Mouse (Mus musculus) kidney, embryonic 15.5 days (tissue): ENCODE results near the gene Gm20696. TPM values are rescaled to one million over a fixed set of nuclear protein-coding genes. Genes with fewer than 3 reads are reported as not detected.
A peak's percentile ranks its signal among the peaks of the same experiment; 100 is the strongest.

ENCODE experiments used
- ATAC-seq: fragments of 200-750 bp; cut with Nextera tagmentation; replicated peaks from 2 replicates; pipeline ENCODE4 v1.8.0; 2017; ENCODE audit warnings: moderate TSS enrichment; ENCODE audit not compliant: low FRiP score
- H3K27ac ChIP-seq: fragments of 300-500 bp; sonication (generic); 2 replicates; pipeline ENCODE4 v1.5.1; 2015; ENCODE audit warnings: mild to moderate bottlenecking, inconsistent platforms
- H3K27me3 ChIP-seq: fragments of 300-500 bp; sonication (generic); 2 replicates; pipeline ENCODE4 v1.6.1; 2015; ENCODE audit warnings: inconsistent platforms
- H3K36me3 ChIP-seq: fragments of 300-500 bp; sonication (generic); 2 replicates; pipeline ENCODE4 v1.6.1; 2015; ENCODE audit warnings: inconsistent platforms
- H3K4me1 ChIP-seq: fragments of 300-500 bp; sonication (generic); 2 replicates; pipeline ENCODE4 v1.6.1; 2015; ENCODE audit warnings: inconsistent platforms
- H3K4me2 ChIP-seq: fragments of 300-500 bp; sonication (generic); 2 replicates; pipeline ENCODE4 v1.6.1; 2015; ENCODE audit warnings: moderate library complexity, mild to moderate bottlenecking, inconsistent platforms
- H3K4me3 ChIP-seq: fragments of 300-500 bp; sonication (generic); replicated peaks from 2 replicates; pipeline ENCODE4 v1.5.1; 2015; ENCODE audit warnings: mild to moderate bottlenecking, inconsistent platforms
- H3K9ac ChIP-seq: fragments of 300-500 bp; sonication (generic); 2 replicates; pipeline ENCODE4 v1.6.1; 2015; ENCODE audit warnings: mild to moderate bottlenecking, inconsistent platforms
- H3K9me3 ChIP-seq: fragments of 300-500 bp; sonication (generic); replicated peaks from 2 replicates; pipeline ENCODE4 v1.6.1; 2016; ENCODE audit warnings: inconsistent platforms
- WGBS: fragments of 180-500 bp; shearing (Covaris S2); methylation state at CpG from one replicate; pipeline ENCODE4 v1.1.7; 2015; ENCODE audit warnings: mixed read lengths; 5-methylcytosine and 5-hydroxymethylcytosine counted together
- polyA plus RNA-seq: library from polyadenylated mRNA; unstranded; fragments of >200 nt; fragmentation: Nextera tagmentation; extraction: Ambion mirVana; gene quantifications from 2 replicates; pipeline ENCODE4 v1.2.1, GENCODE M21; 2015

Gene Gm20696
- polyA plus RNA-seq, 1 experiment from 2014 or later: 4.0 TPM

- no peak overlapping the region for H3K9ac ChIP-seq
- 64% methylated on average over 9 of the region's 9 CpGs for WGBS
- H3K4me3 ChIP-seq: no peak overlapping the region
- H3K4me2 ChIP-seq: no peak overlapping the region
- H3K27ac ChIP-seq: no peak overlapping the region
- no peaks in the 10 kb centered on the region for H3K9me3 ChIP-seq
- no peaks in the 10 kb centered on the region for H3K27me3 ChIP-seq
- no peak for ATAC-seq
- H3K4me1 ChIP-seq: no peaks in the 10 kb centered on the region
- H3K36me3 ChIP-seq: peaks cover 25% of the 10 kb centered on the region
Observed at GRCm38 (mm10) chr6:99636121-99636520, 30.5 kb downstream of the Gm20696 start.

GRCm38 (mm10) chr6:99632121-99632980 is 34.2 kb downstream of the Gm20696 start:
- H3K4me3 ChIP-seq: no peak overlapping the region
- peaks cover 32% of the 10 kb centered on the region for H3K36me3 ChIP-seq
- H3K4me2 ChIP-seq: no peak overlapping the region
- H3K27me3 ChIP-seq: no peaks in the 10 kb centered on the region
- ATAC-seq: no peak
- H3K4me1 ChIP-seq: no peaks in the 10 kb centered on the region
- H3K27ac ChIP-seq: no peak overlapping the region
- WGBS: 83% methylated on average over 32 of the region's 32 CpGs
- H3K9me3 ChIP-seq: no peaks in the 10 kb centered on the region
- H3K9ac ChIP-seq: no peak overlapping the region

- Histone ChIP-seq H3K27ac (no peak overlapping the region), H3K9ac (no peak overlapping the region), H3K27me3 (no peaks in the 10 kb centered on the region), H3K9me3 (no peaks in the 10 kb centered on the region), H3K4me3 (no peak overlapping the region), H3K4me1 (no peaks in the 10 kb centered on the region), H3K4me2 (no peak overlapping the region), H3K36me3 (peaks cover 32% of the 10 kb centered on the region)
- 91% methylated on average over 5 of the region's 5 CpGs for WGBS
- no peak for ATAC-seq
Observed at GRCm38 (mm10) chr6:99631637-99632036, 35.0 kb downstream of the Gm20696 start.

- ATAC-seq: no peak
Observed at GRCm38 (mm10) chr6:99629726-99630458, 36.7 kb downstream of the Gm20696 start.

GRCm38 (mm10) chr6:99626347-99626746 is 40.2 kb downstream of the Gm20696 start:
- ATAC-seq: no peak
- Histone ChIP-seq H3K9me3 (no peaks in the 10 kb centered on the region), H3K4me2 (no peak overlapping the region), H3K27me3 (no peaks in the 10 kb centered on the region), H3K27ac (no peak overlapping the region), H3K36me3 (peaks cover 25% of the 10 kb centered on the region), H3K4me3 (no peak overlapping the region), H3K4me1 (peaks cover 19% of the 10 kb centered on the region), H3K9ac (no peak overlapping the region)
- WGBS: 89% methylated on average over 2 of the region's 2 CpGs

More at GRCm38 (mm10) chr6:99629726-99630458, 36.7 kb downstream of the Gm20696 start:
- H3K4me1 ChIP-seq: peaks cover 9% of the 10 kb centered on the region; the same call in 1 of the 2 replicates
- H3K9me3 ChIP-seq: no peaks in the 10 kb centered on the region
- H3K27ac ChIP-seq: no peak overlapping the region
- no peaks in the 10 kb centered on the region for H3K27me3 ChIP-seq
- no peak overlapping the region for H3K4me2 ChIP-seq
- H3K9ac ChIP-seq: no peak overlapping the region
- 80% methylated on average over 8 of the region's 8 CpGs for WGBS
- peaks cover 30% of the 10 kb centered on the region for H3K36me3 ChIP-seq
- H3K4me3 ChIP-seq: no peak overlapping the region

GRCm38 (mm10) chr6:99625803-99626202 is 40.8 kb downstream of the Gm20696 start:
- no peaks in the 10 kb centered on the region for H3K27me3 ChIP-seq
- H3K36me3 ChIP-seq: peaks cover 22% of the 10 kb centered on the region
- 26% methylated on average over 7 of the region's 7 CpGs for WGBS
- ATAC-seq: 0 out of 2 replicates have a peak, but pooled peaks have one; percentile 40
- no peak overlapping the region for H3K27ac ChIP-seq
- H3K4me1 ChIP-seq: peaks cover 25% of the 10 kb centered on the region
- no peak overlapping the region for H3K4me2 ChIP-seq
- no peak overlapping the region for H3K4me3 ChIP-seq
- H3K9me3 ChIP-seq: no peaks in the 10 kb centered on the region
- H3K9ac ChIP-seq: no peak overlapping the region

GRCm38 (mm10) chr6:99625306-99625705 is 41.3 kb downstream of the Gm20696 start:
- H3K9ac ChIP-seq: no peak overlapping the region
- H3K36me3 ChIP-seq: peaks cover 20% of the 10 kb centered on the region
- no peaks in the 10 kb centered on the region for H3K9me3 ChIP-seq
- H3K4me1 ChIP-seq: peaks cover 30% of the 10 kb centered on the region
- no peaks in the 10 kb centered on the region for H3K27me3 ChIP-seq
- no peak overlapping the region for H3K4me2 ChIP-seq
- no peak for ATAC-seq
- H3K4me3 ChIP-seq: no peak overlapping the region
- H3K27ac ChIP-seq: no peak overlapping the region
- 65% methylated on average over 7 of the region's 7 CpGs for WGBS

GRCm38 (mm10) chr6:99624542-99624941 is 42.1 kb downstream of the Gm20696 start:
- no peak overlapping the region for H3K4me3 ChIP-seq
- H3K27ac ChIP-seq: no peak overlapping the region
- H3K4me1 ChIP-seq: peaks cover 36% of the 10 kb centered on the region
- H3K27me3 ChIP-seq: no peaks in the 10 kb centered on the region
- ATAC-seq: no peak
- no peak overlapping the region for H3K4me2 ChIP-seq
- H3K9ac ChIP-seq: no peak overlapping the region
- H3K36me3 ChIP-seq: peaks cover 13% of the 10 kb centered on the region
- H3K9me3 ChIP-seq: no peaks in the 10 kb centered on the region
- WGBS: 88% methylated on average over 3 of the region's 3 CpGs

GRCm38 (mm10) chr6:99623641-99624040 is 43.0 kb downstream of the Gm20696 start:
- Histone ChIP-seq H3K27me3 (no peaks in the 10 kb centered on the region), H3K4me3 (no peak overlapping the region), H3K4me1 (peaks cover 43% of the 10 kb centered on the region), H3K36me3 (peaks cover 4% of the 10 kb centered on the region), H3K9me3 (no peaks in the 10 kb centered on the region), H3K9ac (no peak overlapping the region), H3K27ac (no peak overlapping the region), H3K4me2 (no peak overlapping the region)
- WGBS: 13% methylated on average over 6 of the region's 6 CpGs
- peak; percentile 72 for ATAC-seq

- no peak overlapping the region for H3K4me2 ChIP-seq
- WGBS: 48% methylated on average over 4 of the region's 4 CpGs
- no peak overlapping the region for H3K9ac ChIP-seq
- H3K4me1 ChIP-seq: peaks cover 54% of the 10 kb centered on the region
- 0 out of 2 replicates have a peak, but pooled peaks cover 3% of the 10 kb centered on the region for H3K27me3 ChIP-seq
- no peak overlapping the region for H3K4me3 ChIP-seq
- no peak for ATAC-seq
- H3K36me3 ChIP-seq: no peaks in the 10 kb centered on the region
- no peak overlapping the region for H3K27ac ChIP-seq
- H3K9me3 ChIP-seq: no peaks in the 10 kb centered on the region
Observed at GRCm38 (mm10) chr6:99621167-99621566, 45.4 kb downstream of the Gm20696 start.

- H3K9me3 ChIP-seq: no peaks in the 10 kb centered on the region
- H3K27ac ChIP-seq: peak overlapping the region; percentile 68
- H3K4me1 ChIP-seq: peaks cover 54% of the 10 kb centered on the region
- no peak for ATAC-seq
- no peak overlapping the region for H3K4me3 ChIP-seq
- 0 out of 2 replicates have a peak, but pooled peaks cover 3% of the 10 kb centered on the region for H3K27me3 ChIP-seq
- no peaks in the 10 kb centered on the region for H3K36me3 ChIP-seq
- H3K4me2 ChIP-seq: 0 out of 2 replicates have a peak overlapping the region, but pooled peaks have one; percentile 24
- WGBS: 45% methylated on average over 7 of the region's 7 CpGs
- H3K9ac ChIP-seq: no peak overlapping the region
Observed at GRCm38 (mm10) chr6:99620471-99620870, 46.1 kb downstream of the Gm20696 start.

GRCm38 (mm10) chr6:99619964-99620363 is 46.6 kb downstream of the Gm20696 start:
- Histone ChIP-seq H3K4me2 (peak overlapping the region; percentile 24), H3K27ac (peak overlapping the region; percentile 68), H3K27me3 (0 out of 2 replicates have a peak, but pooled peaks cover 3% of the 10 kb centered on the region), H3K9ac (no peak overlapping the region), H3K9me3 (no peaks in the 10 kb centered on the region), H3K36me3 (no peaks in the 10 kb centered on the region), H3K4me1 (peaks cover 57% of the 10 kb centered on the region), H3K4me3 (no peak overlapping the region)
- WGBS: 38% methylated on average over 8 of the region's 8 CpGs
- no peak for ATAC-seq
